Mouse (Mus musculus) WW6 (cell line): ENCODE measurements around the gene Wsb2.
"Not testable (repeated sequence)": the region's sequence is repeated elsewhere in the genome, so short reads cannot be mapped to it uniquely, and the experiment has no call there.

Source experiments
- DNase-seq: peaks from one replicate; pipeline ENCODE4 v3.0.0-alpha.2; 2013; ENCODE audit warnings: low read depth, low spot score

Wsb2 gene

DNA sequence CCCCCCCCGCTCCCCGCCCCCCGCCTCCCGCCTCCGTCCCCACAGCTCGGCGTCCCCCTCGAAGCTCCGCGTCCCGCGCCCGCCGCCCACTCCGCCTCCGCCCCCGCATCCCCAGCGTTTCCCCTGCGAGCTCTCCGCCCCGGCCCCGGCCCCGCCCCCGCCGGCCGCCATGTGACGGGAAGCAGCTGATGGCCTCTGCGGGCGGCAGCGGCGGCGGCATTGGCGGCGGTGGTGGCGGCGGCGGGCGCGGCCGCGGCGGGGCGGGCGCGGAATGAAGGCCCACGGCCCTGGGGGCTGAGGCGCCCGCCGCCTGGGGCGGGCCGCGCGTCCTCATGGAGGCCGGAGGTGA is at the start of gene Wsb2:
TSS of gene Wsb2 (plus strand) at position 176 of the 349 bp plus-strand sequence.
- no peak for DNase-seq

DNA sequence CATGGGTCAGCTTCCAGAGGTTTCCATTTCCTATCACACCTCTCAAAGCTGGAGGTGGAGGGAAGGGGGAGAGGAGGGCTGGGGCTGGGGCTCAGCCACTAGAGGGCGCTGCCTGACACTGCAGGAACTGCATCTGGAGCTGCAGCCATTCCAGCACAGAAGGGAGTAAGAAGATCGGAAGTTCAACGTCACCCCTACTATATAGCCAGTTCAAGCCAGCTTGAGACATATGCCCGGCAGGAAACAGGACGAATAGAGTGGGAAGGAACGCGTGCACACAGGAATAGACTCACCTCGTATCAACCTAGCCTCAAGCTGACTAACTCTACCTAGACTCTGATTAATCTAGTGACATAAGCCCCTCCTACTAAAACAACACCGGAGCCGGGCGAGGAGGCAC is 49.4 kb upstream of the Wsb2 start:
- DNase-seq, result peak; percentile 75

- DNase-seq, result no peak
Measured at GRCm38 (mm10) chr5:117313420-117313819, 43.7 kb upstream of the Wsb2 start.

- no peak for DNase-seq
Measured at GRCm38 (mm10) chr5:117313909-117314308, 43.2 kb upstream of the Wsb2 start.

DNA sequence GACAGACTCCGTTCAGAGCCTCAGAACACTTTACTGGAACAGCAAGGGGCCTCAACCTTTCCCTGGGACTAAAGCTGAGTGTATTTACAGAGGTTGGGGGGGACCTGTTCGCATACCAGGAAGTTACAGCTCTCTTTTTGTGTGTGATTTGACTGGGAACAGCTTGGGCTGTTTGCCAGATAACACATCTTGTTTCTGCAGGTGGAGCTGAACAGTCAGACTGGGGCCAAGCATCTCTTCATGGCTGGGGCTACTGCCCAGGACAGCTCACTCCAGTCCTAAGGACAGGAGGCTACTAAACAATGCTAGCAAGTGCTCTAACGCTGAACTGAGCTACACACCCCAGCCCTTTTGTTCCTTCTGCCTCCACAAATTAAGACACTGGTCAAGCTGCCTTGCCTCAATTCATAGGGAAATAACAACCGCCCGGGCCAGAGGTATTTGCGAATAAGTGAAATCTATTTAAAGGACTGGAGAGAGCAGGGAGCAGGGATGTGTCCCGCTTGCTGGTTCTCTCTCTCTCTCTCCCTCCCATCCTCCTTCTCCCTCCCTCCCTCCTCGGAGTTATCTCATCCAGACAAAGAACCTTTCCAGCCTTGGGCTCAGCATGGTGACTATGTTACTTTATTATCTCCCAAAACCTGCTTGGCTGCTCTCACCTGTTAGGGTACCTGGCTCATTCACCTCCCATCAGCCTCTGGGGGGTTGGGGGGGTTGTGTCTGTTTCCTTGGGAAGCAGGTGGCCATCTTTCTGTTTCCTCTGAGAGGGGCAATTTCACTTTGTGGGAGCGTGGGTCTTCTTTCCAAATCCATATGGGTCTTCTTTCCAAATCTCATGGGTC is 42.3 kb upstream of the Wsb2 start:
- DNase-seq, result no peak

GRCm38 (mm10) chr5:117318741-117319629 is 38.1 kb upstream of the Wsb2 start, which contains the start of gene Vsig10:
Vsig10 (plus strand) TSS chr5:117319083.
- no peak for DNase-seq

- no peak for DNase-seq
Measured at GRCm38 (mm10) chr5:117323751-117324150, 33.4 kb upstream of the Wsb2 start.

GRCm38 (mm10) chr5:117326408-117326807 is 30.7 kb upstream of the Wsb2 start:
- DNase-seq, result no peak

DNA sequence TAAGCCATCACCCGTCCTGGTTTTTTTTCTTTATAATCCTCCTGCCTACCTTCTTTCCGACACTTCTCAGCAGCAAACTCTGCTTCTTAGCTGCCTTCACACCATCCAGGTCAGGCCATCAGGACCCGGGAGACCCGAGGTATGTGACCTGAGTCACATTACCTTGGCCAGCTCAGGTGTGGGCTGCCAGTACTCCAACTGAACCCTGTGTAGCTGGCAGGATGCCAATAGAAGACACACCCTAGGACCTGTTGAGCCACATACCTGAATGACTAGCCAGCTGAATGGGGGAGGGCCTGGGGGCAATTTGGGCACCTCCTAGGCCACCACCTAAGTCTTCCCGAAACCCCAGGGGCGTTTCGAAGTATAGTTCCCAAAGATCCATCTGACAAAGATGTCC is 26.6 kb upstream of the Wsb2 start:
- DNase-seq, result no peak

- DNase-seq, result no peak
Measured at GRCm38 (mm10) chr5:117337999-117338398, 19.1 kb upstream of the Wsb2 start.

DNA sequence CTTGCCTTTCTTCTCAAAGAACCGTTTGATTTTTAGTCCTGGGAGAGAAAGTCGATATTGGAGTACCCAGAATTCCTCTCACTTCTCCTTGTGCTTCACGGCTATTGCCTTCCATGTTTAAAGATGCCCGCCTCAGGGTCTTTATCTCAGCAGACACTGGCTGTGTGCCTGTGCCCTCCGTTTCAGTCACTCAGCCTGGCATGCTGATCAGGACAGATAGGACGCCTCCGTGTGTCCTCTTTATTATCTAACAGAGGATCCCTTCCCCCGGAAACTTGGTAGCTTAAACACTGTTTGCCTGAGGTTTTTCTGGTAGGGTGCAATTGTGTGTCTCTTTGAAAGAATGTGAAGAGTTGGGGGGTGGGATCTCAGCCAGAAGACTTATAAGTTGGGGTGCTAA is 18.6 kb upstream of the Wsb2 start:
- no peak for DNase-seq

GRCm38 (mm10) chr5:117340081-117340480 is 17.0 kb upstream of the Wsb2 start:
- no peak for DNase-seq

DNA sequence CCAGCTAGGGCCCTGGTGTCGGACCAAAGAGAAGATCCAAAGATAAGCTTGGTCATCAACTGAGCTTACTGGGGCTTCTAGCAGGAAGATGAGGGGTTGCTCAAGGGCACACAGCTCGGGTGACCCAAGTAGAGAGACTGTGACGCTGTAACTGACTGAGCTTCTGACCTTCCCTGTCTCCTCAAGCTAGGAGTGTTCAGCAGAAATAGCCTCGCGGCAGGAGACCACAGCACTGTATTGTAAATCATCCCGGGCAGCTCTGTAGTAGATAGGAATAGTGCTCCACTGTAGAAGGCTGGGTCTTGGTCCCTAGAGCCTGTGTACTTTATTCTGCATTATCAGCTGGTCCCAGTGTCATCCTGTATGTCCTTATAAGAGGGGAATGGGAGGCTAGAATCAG is 15.2 kb upstream of the Wsb2 start:
- DNase-seq, result no peak

DNA sequence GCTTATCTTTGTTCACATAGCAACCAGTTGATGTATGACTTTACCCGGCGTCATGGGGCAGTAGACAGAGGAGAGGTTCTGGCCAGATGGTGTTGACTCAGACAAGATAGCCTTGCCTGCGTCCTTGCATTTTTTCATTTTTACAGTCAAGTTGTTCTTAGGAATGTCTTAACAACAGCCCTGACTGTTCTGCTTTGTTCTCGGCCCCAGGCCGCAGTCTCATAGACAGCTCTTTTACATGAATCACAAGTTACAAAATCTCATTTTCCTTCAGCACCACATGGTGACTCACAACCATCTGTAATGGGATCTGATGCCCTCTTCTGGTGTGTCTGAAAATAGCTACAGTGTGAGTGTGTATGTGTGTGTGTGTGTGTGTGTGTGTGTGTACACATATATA is 12.6 kb upstream of the Wsb2 start:
- not testable (repeated sequence) for DNase-seq

DNA sequence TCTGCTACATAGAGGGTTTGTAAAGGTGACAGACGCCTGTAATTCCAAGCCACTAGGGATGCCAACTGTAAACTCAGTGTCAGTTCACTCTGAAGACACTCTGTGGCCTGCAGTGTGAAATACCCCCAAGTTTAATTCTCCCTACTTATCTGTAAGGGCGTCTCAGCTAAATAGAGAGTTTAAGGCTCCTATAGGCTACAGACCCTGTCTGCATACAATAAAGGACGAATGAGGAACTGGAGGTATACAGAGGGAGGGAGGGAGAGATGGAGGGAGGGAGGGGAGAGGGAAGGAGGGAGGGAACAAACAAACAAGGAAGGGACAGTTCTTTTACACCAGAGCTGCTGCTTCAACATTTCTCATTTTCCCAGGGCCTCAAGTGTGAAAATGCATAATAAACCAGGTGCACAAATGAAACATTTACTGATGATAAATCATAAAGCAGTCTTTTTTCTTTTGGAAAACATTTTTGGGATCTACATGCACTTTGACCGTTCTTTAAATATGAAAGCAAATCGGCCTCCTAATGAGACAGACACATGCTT is 11.6 kb upstream of the Wsb2 start:
- no peak for DNase-seq

DNA sequence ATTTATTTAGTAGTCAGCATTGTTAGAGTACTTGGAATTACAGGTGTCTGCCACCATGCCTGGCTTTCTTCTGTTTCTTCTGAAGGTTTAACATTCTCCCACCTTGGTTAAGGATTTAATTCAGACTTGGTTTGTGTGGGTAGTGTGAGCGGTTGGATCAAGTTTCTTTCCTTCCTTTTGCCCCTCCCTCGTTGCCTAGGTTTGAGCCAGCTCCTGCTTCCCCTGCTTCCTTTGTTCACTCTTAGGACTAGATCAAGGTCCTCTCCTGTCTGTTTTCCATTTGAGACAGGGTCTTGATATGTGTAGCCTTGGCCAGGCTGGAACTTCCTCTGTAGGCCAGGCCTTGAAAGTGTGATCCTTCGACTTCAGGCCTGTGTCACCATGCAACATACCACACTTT is 10.8 kb upstream of the Wsb2 start:
- no peak for DNase-seq

DNA sequence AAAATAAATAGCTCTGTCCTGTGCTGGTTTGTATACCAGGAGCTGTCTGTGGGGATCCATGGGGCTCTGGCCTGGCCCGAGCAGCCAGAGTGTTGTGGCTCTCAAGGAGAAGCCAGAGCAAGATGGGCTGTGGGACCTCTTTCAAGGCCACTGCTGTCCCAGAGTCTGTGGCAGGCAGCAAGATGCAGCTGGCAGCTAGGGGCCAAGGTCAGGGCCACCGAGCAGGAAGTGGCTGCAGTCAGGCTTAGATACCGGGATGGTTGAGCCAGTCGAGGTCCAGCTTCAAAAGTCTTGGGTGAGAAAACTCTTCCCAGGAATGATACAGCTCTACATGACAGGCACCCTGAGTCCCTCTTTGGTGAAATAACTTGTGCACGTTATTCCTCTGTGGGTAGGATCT is 10.1 kb upstream of the Wsb2 start:
- DNase-seq, result no peak

GRCm38 (mm10) chr5:117347838-117348237 is 9.3 kb upstream of the Wsb2 start:
- DNase-seq, result no peak

DNA sequence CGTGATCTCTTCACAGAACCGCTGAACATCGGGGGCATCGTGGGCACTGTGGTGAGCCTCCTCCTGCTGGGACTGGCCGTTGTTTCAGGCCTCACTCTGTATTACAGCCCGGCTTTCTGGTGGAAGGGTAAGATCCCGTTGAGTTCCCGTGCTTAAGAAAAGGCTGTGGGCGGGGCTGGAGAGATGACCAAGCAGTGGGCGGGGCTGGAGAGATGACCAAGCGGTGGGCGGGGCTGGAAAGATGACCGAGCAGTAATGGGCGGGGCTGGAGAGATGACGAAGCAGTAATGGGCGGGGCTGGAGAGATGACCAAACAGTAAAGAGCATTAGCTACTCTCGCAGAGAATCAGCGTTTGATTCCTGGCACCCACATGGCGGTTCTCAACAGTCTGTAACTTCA is 8.8 kb upstream of the Wsb2 start:
- DNase-seq, result no peak

DNA sequence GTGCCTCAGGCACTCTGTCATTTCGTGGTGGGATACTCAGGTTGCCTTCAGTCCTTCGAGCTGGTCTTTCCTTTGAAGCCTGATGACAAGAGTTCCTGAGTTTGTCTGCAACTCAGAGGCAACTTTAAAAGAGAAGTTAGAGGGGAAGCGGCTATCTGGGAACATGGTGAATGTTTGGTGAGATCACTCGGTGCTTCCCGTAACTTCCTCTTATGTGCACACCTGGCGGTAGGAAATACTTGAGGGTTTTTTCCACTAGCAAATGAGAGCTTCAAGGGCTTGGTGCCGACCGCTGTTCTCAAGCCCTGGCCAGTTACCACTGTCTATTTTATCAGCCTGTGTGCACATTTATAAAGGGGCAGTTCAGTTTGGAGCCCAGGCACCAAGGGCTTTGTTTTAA is 3.0 kb upstream of the Wsb2 start:
- DNase-seq, result no peak

GRCm38 (mm10) chr5:117355648-117356303 is 1.3 kb upstream of the Wsb2 start:
- DNase-seq, result no peak
